Mouse (Mus musculus): ENCODE measurements around the gene Ralgapa2.

Gene Ralgapa2

DNA sequence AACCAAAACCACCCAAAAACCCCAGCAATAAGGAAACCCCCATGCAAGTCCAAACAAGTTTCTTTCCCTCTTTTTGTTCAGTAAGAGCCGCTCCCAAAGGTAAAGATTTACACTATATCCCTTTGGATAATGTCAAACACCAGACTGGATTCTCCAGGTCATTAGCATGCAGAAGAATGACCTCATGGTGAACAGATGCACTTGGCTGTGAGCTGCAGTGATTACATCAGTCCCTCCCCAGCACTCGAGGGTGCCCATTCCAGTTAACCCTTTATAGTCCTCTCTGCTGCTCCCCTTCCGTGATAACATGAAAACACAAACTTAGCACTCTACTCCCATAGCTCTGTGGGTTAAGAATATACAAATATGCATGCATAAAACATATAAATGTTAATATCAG, 255.1 kb downstream of the Ralgapa2 start:
- DNase-seq (ENCODE audit: low read depth) = no peak

DNA sequence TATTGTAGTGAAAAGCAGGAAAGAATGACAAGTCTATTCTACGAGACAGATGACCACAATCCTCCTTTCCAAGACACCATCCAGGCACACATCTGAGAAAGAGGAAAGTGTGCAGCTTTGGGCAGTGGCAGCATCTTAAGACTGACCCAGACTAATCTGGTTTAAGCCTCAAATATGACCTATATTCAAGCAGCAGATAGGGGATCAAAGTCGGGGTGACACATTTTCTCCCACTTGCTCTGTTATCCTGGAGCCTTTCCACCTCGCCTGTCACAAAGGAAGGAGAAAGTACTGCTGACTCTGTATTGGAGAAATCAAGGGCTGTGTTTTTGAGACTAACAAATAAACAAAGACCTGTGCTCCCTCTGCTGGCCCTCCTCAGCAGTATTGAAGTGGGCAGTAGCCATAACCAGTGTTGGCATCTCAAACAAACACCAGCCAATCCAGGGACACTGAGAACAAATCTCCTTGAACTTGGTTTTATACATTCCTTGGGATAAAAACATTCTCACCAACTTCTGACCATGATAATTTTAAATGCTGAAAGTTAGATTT, 255.7 kb downstream of the Ralgapa2 start:
- peak; percentile 49 for DNase-seq (ENCODE audit: low read depth)

DNA sequence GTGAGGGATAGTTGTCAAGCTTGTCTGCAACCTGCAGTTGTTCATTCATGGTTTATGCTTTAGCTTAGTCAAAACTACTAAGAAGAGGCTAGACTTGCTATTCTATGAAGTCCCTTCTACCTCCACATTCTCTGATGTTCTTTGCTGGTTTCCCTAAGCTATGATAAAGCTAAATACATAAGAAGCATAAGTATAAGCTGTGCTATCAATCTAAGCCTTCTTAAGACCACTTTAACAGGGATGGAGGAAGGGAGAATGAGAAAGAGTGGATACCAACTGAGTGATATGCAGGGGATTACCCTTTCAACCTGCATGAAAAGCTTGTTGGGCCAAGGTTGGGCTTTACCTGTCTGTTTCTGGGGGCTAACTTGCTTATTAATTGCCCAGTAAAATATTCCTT, 256.5 kb downstream of the Ralgapa2 start:
- DNase-seq (ENCODE audit: low read depth) = no peak

DNA sequence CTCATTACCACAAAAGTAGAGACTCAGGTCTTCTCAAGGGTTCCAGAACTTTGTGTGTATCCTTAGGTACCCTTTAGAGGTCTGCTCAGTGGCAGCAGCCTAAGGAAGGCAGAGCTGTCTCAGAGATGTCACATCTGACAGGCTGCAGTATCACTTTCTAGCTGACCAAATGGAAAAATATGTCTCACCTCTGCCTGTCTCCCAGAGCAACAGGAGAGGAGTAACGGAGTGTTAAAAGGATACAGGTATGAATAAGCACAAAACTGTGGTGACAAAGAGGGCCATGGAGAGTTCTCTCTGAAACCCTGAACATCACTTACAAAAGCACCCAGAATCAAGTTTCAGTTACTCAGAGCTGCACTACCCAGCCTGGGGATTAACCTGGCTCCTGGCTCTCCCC, 257.8 kb downstream of the Ralgapa2 start:
- no peak for DNase-seq (ENCODE audit: low read depth)

DNA sequence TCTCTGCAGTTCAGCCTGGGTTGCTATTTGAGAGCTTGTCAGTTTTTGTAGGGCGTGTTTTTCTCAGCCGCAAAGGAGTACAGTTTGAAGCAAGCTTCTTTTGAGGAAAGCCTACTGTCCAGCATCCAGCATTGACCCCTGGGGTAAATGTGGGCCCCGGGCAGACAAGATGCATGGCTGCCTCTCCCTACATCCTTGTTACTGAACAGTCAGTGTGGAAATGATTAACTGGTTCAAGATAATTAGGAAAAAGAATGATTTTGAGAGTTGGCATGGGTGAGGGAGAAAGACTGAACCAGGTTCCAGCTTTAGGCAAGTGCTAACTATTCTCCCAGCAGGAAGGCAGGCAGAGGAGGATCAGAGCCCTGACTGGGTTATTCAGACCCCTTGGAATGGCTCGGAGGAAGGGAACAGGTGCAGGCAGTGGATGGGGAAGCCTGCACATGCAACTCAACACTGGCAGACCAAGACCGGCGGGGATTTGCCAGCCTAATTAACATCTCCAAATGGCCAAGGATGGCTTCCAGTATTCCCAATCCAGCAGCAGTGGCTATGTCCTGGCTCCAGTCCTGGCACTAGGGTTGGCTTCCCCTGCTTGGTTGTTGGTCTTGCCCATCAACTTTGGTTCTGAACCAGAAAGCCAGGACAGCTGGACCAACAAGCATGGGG, 261.8 kb downstream of the Ralgapa2 start:
- no peak for DNase-seq (ENCODE audit: low read depth)

DNA sequence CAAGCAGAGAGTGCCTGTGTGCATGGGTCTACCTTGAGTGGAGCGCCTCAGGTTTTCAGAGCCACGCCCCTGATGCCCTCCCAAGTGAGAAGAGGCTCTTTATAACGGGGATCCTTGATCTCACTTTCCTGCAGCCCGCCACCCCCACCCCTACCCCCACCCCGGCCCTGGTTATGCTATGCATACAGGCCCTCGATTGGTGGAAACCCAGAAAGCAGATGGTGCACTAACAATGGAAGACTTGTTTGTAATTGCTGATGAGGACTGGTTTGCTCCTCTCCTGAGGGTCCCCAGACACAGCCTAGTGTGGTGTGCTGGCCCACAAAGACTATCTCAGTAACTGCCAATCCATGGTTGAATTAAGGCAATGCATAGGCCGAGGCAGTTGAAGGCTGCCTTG, 263.1 kb downstream of the Ralgapa2 start:
- DNase-seq (ENCODE audit: low read depth) = no peak

DNA sequence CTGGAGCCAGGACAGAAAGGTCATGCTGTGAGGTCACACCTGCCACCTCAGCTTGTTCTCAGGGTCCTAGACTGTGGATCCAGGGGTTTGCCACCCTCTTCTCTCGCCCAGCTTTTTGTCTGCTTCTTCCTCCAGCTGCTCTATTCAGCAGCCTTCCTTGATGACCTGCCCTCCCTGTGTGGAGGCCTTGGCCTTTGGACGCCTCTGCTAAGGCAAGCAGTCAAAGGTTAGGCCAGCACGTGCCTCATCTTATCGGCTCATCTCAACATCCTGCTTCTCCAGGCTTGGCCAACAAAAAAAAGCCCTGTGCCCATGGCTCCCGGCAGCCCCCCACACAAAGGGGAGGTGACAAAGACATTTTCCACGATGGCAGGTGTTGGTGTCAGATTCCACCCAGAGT, 264.6 kb downstream of the Ralgapa2 start:
- DNase-seq (ENCODE audit: low read depth) = no peak

DNA sequence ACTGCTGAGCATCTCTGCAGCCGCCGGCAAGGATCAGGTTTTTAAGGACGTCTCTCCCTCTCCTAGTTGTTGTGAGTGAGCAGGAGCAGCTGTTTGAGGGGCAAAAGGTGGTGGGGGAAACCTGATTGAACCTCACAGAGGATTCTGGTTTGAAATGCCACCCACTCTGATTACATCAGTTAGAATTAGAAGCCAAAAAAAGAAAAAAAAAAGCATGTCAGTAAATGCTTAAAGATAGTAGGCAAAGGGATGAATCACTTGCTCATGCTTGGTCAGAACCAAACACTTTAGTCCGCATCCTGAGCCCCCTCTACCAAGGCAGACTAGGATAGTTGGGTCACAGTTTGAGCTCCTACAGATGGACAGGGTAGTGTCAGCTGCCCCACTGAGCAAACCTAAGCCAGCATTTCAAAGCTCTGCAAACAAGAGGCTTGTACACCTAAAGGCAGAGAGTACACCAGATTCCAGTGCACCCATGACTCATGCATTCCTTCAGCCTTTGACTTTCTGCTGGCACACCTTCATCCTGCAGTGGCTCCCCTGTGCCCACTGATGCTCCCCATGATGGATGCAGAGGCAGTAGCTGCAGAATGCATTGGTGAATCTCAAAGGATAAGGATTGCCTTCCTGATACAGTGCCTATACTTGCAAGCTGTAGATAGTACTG, 265.6 kb downstream of the Ralgapa2 start:
- DNase-seq (ENCODE audit: low read depth) = no peak

DNA sequence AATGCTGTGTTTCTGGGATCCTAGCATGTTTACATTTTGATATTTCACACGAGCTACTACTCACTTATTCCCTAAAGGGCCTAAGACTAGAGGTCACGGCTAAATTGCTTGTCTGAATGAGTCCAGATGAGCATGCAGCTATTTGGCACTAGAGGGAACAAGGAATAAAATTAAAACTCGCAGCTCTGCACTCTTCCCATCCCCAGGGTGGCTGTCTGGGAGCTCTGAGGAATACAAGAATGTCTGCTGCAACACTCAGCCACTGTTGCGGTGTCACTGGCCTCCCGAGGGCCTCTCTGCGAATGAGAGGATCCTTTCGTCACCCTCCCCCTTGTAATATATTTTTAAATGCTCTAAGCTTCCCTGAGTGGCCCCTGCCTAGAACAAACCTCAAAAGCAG, 266.7 kb downstream of the Ralgapa2 start:
- no peak for DNase-seq (ENCODE audit: low read depth)

DNA sequence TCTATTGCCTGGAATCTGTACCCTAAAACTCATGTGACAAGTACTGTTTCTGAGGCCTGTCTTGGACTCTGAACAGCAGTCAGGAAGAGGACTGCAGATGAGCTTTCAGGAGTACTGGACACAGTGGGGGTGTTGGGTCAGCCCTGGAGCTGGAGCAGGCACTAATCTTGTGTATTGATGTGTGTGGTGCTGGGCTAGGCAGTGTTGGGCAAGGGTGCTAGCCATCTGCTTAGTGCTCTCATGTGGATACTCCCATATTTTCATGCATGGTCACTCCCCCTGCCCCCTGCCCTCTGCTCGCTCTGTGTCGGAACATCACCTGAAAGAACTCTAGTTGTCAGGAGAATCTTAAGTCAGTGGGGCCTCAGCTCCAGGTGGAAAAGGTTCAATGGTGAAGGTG, 268.1 kb downstream of the Ralgapa2 start:
- DNase-seq (ENCODE audit: low read depth) = no peak

DNA sequence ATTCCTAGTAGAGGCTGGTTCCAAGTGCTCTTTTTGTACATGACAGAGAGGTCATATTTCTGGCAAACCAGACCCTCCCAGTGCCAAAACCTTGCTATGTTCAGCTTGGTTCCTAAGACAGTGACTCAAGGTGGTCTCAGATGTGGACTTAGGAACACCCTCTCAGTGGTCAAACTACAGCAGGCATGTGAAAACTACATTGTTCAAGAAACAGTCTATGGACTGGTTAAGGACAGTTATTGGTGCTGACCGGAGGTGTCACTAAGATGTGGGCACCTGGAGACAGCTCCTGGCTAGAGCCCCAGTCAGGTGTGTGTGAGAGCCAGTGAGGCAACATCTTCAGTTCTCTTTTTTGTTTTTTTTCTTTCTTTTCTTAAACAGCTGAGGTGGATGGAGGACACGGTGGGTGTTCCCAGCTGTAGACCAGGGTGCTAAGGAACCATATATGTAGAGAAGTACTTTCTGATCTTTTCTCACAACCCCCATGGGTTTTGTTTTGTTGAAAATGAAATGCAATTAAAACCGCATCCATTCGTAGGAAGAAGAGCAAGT, 272.9 kb downstream of the Ralgapa2 start:
- DNase-seq (ENCODE audit: low read depth) = no peak

DNA sequence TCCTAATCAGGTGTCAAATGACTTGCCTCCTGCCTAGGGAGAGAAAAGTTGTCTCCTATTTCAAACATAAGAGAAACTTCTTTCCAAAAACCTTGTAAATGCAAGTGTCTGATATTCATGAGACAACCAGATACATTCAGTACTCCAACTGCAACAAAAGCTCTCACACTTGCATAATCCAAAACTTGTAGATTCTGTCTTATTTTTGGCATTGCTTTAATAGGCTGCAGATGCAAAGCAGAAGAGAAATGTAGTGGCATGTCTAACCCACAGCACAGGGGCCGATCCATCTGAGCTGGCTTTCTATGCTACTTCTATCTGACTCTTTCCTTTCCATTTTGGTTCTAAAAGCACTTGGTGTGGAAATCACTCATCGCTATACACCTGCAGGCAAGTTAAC, 280.7 kb downstream of the Ralgapa2 start:
- no peak for DNase-seq (ENCODE audit: low read depth)

DNA sequence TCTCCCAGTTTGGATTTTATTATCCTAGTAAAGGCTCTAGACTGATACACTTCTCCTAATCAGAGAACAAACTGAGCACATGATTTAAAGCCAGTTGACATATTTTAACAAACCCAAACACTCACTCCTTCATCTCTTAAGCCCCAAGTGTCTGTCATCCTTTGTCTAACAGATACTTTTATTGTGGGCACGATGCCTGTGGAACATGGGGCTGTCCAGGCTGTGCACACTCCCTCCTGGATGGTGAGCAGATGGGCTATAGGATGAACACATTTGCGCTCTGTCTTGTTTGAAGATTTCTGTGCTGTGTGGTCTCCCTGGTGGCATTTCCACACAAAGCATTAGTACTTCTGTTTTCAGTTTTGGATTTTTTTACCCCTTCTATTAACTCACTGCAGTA, 283.7 kb downstream of the Ralgapa2 start:
- DNase-seq (ENCODE audit: low read depth) = no peak

DNA sequence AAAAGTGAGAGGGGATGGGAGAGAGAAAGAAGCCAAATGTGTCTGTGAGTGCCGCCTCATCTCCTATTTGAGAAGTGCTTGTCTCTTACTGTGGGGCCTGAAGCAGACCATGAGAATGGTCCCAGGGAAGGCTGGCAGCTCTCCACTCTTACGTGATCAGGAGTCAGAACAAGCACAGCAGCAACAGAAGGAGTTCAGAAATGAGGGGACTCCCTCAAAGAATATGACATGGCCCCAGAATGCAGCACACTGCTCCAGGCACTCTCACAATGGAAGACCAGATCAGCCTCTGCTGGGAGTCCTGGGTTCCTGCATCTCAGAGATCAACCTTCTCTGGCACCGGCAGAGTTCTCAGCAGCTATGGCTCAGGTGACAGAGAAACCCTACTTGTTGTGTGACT, 284.5 kb downstream of the Ralgapa2 start:
- no peak for DNase-seq (ENCODE audit: low read depth)

DNA sequence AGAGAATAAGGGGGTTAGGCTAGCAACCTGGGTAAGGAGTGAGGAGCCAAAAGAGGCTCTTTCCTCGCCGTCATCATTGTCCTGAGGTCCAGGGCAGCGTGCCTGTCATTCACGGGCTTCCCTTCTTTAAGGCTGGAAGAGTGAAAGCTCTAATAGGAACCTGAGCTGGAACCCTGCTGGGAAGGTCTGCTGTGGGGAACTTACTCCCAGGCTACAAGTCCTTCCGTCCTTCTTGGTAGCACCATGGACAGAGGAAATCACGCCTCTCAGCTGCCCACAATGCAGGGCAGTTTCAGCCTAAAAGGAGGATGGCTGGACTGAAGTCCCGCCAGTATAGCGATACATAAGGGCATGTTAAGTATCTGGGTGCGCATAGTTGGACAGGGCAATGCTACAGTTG, 285.7 kb downstream of the Ralgapa2 start:
- DNase-seq (ENCODE audit: low read depth) = peak; percentile 74

DNA sequence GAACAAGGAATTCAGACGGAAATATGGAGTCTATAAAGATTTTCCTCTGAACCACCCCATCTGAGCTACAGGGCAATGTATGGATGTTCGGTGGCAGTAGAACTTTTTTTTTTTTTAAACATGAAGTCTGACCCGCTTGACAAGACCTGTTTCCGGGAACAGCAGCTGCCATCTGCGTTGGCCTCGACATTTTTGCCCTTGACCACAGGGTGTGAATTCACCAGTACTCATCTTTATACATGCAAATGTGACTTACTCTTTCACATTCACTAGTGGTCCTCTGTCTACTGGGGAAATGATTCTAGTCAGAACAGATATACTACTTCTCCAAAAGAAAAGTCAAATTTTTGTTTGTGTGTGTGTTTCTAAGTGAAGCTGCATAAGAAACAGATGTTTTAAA, 286.3 kb downstream of the Ralgapa2 start:
- DNase-seq (ENCODE audit: low read depth) = no peak

DNA sequence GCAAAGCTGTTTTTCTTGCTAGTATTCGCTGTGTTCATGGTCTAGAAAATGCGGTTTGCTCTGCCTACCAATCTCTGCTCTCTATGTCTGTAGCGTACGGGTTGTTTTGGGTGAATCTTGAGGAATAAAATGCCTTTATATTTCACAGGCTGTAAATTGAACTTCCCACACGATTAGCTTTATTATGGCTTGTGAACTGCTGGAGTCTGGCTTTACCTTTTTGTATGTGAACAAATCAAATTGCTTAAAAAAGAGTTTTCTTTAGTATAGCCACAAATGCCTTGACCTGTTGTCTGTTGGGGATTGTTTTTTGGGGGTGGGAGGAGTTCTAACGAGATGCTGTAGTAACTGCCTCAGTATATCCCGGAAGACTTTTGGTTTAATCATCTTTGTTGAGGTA, 288.0 kb downstream of the Ralgapa2 start:
- no peak for DNase-seq (ENCODE audit: low read depth)

DNA sequence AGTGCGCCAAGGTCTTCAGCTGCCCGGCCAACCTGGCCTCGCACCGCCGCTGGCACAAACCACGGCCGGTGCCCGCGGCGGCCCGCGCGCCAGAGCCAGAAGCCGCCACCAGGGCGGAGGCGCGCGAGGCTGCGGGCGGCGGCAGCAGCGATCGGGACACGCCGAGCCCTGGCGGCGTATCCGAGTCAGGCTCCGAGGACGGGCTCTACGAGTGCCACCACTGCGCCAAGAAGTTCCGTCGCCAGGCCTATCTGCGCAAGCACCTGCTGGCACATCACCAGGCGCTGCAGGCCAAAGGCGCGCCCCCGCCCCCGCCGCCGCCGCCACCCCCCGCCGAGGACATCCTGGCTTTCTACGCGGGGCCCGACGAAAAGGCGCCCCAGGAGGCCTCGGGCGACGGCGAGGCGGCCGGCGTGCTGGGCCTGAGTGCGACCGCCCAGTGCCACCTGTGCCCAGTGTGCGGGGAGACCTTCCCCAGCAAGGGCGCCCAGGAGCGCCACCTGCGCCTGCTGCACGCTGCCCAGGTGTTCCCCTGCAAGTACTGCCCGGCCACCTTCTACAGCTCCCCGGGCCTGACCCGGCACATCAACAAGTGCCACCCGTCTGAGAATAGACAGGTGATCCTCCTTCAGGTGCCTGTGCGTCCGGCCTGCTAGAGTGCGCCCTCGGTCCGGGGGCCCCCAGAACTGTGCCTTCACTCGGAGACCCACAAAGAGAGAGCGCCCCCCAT, 288.8 kb downstream of the Ralgapa2 start:
- no peak for DNase-seq (ENCODE audit: low read depth)

DNA sequence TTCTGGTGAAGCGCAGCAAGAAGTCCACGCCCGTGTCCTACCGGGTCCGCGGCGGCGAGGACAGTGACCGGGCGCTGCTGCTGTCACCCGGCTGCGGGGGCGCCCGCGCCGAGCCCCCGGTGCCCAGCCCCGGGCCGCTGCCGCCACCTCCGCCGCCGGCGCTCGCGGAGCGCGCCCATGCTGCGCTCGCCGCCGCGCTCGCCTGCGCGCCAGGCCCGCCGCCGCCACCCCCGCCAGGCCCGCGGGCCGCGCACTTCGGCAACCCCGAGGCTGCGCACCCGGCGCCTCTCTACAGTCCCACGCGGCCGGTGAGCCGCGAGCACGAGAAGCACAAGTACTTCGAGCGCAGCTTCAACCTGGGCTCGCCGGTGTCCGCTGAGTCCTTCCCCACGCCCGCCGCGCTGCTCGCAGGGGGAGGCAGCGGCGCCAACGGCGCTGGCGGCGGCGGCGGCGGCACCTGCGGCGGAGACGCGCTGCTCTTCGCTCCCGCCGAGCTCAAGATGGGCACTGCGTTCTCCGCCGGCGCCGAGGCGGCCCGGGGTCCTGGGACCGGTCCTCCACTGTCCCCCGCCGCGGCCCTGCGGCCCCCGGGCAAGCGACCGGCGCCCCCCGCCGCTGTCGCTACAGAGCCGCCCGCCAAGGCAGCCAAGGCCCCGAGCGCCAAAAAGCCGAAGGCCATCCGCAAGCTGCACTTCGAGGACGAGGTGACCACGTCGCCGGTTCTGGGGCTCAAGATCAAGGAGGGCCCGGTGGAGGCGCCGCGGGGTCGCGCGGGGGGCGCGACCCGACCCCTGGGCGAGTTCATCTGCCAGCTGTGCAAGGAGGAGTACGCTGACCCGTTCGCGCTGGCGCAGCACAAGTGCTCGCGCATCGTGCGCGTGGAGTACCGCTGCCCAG, 289.6 kb downstream of the Ralgapa2 start:
- DNase-seq (ENCODE audit: low read depth) = no peak

DNA sequence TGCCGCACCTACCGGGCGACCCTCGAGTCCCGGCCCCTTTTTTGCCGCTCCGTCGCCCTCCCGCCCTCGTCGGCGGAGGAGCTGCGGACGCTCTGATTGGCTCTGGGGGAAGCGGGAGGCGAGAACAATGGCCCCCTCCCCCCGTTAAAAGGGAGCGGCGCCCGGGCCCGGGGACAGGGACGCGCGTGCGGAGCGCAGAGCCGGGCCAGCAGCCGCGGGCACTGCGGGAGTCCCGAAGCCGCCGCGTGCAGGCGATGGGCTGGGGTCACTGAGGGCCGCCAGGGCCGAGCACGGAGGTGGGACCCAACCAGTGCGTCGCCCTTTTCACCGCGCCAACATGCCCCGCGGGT, 290.2 kb downstream of the Ralgapa2 start:
- no peak for DNase-seq (ENCODE audit: low read depth)

DNA sequence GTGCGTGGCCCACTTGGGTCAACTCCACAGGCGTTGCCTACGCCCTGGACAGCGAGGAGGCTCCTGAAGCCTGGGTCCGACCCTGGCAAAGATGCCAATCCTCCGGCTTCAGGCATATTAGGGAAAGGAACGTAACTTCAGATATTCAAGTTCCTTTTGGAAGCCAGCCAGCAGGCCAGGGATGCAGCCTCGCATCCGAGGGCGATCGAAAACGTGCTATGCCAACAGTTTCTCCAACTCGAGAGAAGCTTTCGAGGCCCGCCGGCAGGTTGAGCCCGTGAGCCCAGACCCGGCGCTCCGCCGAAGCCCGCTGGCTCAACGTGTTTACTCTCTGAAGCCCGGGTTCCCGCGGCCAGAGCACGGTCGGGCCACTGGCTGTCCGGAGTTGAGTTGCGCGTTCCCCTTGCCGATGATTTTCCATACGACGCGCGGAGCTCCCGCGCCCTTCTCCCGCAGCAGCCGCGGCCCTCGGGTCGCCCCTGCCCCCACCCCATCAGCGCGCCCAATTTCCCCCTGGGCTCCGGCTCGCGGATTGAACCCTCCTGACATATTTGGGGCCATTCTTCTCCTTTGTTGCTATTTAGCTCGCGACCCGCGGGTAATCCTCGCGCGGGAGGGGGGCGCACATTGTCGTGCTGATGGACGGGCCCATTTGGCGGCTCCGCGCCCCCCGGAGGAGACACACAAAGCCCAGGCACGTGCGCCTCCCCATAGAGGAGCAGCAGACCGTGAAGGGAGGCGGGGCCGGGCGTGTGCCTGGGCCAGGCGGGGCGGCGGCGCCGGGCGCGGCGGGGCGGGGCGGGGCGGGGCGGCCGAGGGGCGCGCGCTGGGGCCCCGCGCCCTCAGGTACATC, 290.8 kb downstream of the Ralgapa2 start, which contains the start of gene Insm1:
Gene Insm1, plus strand, starts transcription at position 846 of the 853 bp plus-strand sequence.
- no peak for DNase-seq (ENCODE audit: low read depth)

Data from 416B (cell line).